Mouse (Mus musculus): ENCODE measurements around the gene Usp48.
"Not testable (repeated sequence)": the region's sequence is repeated elsewhere in the genome, so short reads cannot be mapped to it uniquely, and the experiment has no call there.

Usp48 gene

DNA sequence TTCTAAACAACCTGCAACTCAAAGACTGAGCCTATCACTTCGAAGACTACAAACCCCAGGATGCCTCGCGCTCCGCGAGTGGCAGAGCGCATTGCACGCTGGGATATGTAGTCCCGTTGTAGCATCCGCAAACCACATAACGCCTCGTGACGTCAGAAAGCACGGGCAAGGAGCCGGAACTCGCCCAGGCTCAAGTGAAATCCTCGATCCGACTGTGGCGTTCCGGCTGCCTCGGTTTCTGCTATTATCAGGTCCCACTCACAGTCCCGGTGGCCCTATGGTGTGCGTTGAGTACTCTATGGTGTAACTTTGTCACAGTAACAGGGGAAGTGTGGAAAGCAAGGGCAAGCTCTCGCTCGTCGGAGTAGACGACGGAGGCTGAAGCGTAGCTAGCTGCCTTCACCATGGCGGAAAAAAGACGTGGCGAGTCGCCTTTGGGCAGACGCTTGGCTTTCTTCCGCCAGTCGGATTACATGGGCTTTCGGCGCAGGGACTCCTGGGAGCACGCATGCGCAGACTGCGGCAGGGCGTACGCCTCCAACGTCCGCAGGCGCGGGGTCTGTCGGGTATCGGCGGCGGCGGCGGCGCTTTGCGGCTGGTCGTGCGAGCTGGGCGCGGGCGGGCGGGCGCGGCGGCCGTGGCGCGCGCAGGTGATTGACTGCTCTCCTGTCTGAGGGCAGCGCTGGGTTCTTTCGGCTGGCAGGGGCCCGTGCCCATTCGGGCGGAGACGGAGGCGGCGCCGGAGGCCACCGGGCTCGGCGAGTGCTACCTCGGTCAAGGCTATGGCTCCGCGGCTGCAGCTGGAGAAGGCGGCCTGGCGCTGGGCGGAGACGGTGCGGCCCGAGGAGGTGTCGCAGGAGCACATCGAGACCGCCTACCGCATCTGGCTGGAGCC lies at the start of gene Usp48:
Gene Usp48, plus strand, starts transcription at position 155 of the 895 bp plus-strand sequence.
- peak; percentile 96 to 98 for DNase-seq

GRCm38 (mm10) chr4:137545568-137545967 lies 48.0 kb upstream of the Usp48 start:
- DNase-seq: no peak

- DNase-seq: peak in 1 of 2 experiments; percentile 28
Measured at GRCm38 (mm10) chr4:137546003-137546525, 47.5 kb upstream of the Usp48 start.

GRCm38 (mm10) chr4:137553466-137553865 lies 40.1 kb upstream of the Usp48 start:
- DNase-seq: no peak

DNA sequence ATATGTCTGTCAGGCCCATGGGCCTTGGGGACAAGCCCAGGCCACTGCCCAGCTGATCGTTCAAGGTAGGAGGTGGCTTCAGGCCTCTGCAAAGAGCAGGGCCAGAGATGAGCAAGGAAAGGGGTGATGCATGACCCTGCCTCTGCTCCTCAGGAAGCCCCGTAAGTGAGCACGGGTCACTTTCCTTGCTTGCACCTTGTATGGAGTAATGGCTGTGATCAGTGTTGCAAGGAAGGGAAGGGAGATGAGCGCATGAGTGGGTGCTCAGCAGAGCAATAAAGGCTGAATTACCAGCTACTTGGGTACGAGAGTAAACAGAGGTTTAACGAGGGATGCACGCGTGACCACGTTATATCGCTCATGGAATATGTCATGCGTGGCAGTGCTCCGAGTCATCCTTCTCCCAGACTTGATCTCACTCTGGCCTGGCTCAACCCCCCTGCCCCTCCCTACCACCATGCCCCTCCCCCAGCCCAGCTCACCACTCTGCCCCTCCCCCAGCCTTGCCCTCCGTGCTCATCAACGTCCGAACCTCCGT lies 36.8 kb upstream of the Usp48 start:
- DNase-seq: no peak

- no peak for DNase-seq
Measured at GRCm38 (mm10) chr4:137569873-137570272, 23.7 kb upstream of the Usp48 start.

- no peak for DNase-seq
Measured at GRCm38 (mm10) chr4:137574469-137574868, 19.1 kb upstream of the Usp48 start, which contains the start of gene Ldlrad2. Gene Ldlrad2 (minus strand): TSS chr4:137574569.

DNA sequence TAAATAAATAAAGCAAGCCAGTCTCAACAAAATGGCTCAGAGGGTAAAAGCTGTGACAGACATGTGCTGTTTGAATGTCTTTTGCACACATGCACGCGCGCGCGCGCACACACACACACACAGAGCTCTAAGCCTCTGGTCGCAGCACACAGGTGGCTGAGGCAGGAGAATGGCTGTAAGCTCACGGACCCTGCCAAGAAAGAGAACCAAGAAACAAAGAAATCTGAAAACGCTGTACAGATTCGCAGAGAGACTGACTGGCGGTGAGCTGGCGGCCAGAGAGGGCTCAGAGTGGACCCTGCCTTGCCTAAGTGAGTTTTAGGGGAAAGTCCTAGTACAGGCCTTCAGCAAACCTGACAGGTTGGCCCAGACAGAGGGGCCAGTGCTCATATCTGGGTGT lies 16.1 kb upstream of the Usp48 start:
- DNase-seq: no peak

DNA sequence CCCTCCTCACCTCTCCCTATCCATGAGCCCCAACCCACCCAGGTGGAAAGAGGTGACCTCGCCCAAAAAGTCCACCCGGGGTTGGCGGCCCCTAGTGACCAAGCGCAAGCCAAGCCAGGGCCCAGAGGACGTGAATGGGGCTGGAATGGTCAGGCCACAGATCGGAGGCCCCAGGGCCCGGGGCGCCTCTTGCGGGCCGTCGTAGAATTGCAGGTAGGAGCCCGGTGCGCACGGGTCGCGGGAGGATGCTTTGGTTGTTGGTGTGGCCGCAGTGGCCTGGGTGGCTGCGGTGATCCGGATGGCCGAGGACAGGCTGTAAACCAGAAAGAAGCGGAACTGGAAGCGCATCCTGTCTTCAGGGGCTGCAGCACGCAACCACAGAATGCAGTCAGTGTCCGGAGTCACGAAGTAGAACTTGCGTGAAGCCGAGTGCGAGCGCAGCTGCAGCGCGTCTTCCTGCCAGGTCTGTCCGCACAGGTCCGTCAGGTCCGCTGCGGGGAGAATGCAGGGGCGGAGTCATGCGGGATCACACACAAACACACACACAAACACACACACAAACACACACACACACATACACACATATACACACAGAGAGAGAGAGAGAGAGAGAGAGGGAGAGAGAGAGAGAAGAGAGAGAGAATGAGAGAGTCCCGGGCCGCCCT lies 15.2 kb upstream of the Usp48 start:
- DNase-seq: peak; percentile 16 to 47

DNA sequence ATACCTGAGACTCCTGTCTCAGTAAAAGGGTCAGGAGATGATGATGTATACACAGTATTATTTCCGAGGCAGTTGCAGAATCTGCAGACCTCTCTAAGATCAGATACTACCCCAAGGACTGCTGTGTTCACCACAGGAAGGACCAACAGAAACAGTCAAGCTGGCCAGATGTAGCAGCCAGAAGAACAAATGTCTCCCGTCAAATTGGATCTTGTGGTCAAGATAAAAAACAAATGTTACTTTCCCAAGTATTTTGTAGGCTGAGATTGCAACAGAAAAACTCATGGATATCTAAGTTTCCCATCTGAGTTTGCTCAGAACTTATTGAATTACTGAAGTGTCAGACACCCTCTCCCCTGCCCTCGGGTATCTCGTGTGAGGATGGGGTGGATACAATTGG lies 13.8 kb upstream of the Usp48 start:
- DNase-seq: no peak

DNA sequence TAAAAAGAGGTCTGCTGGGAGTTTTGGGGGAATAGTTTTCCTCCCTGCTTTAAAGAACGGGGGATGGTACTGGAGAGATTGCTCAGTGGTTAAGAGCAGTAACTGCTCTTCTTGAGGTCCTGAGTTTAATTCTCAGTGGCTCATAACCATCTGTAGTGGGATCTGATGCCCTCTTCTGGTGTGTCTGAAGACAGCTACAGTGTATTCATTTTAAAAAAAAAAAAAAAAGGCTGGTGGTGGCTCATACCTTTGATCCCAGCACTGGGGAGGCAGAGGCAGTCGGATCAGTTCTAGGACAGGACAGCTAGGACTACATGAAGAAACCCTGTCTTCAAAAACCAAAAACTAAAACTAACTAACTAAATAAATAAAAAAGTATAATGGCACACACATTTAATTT lies 13.3 kb upstream of the Usp48 start:
- no peak for DNase-seq

- DNase-seq: peak; percentile 23 to 56
Measured at GRCm38 (mm10) chr4:137581815-137582214, 11.7 kb upstream of the Usp48 start.

DNA sequence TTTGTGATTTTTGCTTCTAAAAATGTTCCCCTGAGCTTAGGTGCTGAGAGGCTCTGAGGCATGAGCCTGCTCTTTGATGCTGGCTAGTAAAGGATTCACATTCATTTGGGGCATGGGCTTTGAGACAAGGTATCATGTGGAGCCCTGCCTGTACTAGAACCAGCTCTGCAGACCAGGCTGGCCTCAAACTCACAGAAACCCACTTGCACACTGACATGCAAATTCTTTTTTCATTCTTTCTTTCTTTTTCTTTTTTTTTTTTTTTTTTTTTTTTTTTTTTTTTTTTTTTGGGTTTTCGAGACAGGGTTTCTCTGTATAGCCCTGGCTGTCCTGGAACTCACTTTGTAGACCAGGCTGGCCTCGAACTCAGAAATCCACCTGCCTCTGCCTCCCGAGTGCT lies 4.5 kb upstream of the Usp48 start:
- DNase-seq: not testable (repeated sequence)

DNA sequence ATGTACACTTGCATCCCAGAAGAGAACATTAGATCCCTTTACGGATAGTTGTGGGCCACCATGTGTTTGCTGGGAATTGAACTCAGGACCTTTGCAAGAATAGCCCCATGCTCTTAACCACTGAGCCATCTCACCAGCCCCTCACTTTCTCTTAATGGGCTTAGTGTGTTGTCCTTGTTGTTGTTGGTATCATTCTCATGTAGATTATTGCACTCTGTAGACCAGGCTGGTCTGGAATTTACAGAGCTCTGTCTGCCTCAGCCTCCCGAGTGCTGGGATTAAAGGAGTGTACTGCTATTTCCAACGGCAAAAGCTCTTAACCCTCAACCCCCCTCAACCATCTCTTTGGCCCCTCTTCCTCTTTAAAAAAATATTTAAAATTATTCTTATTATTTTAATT lies 4.0 kb upstream of the Usp48 start:
- no peak for DNase-seq

DNA sequence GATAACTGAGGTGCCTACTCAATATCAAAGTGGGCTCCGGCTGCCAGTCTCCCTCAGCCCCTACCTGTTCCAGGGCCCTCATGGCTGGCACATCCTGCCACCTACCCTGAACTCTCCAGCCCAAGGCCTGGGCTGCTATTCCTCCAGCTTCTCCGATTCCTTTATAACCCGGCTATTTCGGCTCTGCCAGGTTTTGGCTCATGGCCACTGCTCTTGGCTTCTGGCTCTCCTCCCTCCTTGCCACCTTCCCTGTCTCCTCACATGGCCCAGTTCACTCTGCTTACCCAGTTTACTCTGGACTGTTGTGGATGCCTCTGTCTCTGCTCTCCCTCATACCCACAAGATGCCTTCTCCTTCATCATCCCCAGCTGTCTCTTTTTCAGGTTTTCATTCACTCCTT lies 2.6 kb upstream of the Usp48 start:
- DNase-seq: no peak

DNA sequence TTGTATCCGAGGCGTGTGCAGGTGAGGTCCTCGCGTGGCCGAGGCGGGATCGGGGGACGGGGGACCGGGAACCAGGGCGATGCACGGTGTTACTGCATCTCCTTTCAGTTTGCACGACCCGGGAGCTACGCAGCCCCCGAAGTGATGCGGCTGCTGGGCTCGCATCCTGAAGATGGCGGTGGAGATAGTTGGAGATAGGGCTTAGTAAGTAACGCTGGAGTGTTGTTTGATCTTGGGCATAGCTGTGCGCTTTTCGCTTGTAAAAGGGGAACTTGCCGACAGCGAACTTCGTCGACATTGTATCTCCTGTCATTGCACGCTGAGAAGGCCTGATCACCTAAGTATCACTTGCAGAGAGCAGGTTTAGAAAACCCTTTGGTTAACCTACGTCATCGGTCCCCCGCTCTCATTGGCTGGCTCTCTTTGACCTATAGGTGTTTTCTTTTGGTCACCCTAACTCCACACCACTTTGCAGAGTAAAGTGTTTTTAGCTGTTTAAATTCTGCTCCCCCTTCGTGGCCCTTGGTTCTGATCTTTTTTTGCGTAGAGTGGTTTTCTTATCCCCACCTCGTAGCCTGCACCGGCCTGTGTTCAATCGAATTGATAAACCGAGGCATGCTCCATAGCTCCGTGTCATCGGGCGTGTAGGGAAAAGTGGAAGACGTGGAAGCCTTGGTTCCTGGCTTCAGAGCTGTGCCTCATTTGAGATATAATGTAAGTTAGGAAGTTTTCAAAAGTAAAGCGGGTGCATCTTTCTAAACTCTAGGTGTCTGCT lies 1.1 kb downstream of the Usp48 start:
- DNase-seq: no peak

DNA sequence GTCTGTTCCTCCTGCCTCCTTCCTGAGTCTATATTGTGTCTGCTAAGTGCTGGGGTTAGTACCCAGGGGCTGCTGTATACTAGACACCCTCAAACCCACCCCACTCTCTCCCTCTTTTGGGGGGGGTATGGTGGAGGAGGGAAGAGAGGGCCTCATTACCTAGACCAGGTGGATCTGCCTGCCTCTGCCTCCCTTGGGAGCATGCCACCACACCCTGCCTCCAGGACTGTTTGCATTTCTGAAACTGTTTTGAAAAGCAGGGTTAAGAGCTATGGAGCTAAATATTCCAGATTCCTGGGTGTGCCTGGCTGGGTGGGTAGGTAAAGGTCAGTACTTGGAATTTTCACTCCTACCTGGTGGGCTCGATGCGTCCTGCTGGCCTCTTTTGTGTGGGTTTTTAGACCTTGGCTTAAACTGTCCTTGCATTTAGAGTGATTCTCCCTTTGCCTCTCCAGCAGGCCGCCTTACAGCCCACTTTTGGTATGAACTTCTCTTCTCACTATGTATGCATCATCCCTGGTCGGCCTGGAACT lies 3.6 kb downstream of the Usp48 start:
- no peak for DNase-seq

- no peak for DNase-seq
Measured at GRCm38 (mm10) chr4:137598577-137598976, 5.0 kb downstream of the Usp48 start.

DNA sequence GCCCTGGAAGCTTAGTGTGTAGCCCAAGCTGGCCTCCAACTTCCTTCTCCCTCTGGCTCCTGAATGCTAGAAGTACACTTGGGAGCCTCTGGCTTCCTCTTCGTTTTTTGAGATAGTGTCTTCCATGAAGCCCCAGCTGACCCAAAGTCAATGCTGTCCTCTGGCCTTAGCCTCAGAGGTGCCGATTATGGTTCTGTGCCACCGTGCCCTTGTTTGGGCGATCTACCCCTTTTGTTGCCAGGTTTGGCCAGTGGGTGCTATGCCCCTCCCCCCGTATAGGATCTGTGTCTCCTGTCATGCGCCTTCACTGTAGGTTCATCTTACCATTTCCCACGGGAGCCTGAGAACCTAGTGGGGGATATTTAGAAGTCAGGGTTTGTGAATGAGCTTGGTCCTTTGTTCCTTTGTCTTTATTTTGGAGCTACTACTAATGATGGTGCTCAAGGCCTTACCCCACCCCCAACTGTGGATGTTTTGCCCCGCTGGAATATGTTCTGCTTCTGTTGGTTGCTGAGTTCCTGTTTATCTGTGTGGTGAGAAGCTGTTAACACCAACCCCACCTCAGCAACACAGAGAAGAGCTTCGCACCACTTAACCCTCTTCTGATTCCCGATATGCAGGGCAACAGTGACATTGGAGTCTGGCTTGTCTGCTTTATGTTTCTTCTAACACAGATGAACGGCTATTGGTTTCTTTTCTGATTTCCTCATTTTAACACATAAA lies 10.1 kb downstream of the Usp48 start:
- DNase-seq: no peak

DNA sequence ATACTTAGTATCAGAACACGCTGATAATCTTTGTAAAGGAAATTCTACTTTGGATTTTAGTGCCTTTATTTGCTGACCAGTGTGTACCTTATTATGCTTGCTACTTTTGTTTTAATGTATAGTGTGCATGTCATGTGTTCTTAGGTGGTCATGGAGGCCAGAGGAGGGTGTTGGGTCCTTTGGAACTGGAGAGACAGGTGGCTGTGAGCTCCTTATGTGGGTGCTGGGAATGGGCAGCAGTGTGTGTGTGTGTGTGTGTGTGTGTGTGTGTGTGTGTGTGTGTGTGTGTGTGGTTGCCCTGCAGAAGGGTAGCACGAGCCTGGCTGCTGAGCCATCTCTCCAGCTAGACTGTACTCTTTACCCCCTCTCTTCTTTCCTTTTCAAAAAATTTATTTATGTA lies 13.5 kb downstream of the Usp48 start:
- DNase-seq: no peak

DNA sequence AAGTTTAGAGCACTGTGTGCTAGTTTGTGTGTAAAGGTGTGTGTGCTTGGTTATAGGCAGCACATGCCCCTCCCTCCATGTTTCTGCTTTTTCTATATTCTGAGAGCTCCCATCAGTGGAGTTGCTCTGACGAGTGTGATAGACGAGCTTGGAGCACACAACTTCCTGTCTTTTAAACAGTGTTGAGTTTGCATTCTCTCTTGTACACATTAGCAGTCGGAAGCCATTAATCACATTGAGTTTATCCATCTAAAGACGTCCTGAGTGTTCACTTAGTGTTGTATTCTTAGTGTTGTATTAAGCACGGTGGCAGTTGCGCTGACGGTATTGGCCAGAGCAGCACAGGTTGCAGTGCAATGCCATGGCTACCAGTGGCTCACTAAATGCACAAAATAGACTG lies 15.7 kb downstream of the Usp48 start:
- DNase-seq: no peak

DNA sequence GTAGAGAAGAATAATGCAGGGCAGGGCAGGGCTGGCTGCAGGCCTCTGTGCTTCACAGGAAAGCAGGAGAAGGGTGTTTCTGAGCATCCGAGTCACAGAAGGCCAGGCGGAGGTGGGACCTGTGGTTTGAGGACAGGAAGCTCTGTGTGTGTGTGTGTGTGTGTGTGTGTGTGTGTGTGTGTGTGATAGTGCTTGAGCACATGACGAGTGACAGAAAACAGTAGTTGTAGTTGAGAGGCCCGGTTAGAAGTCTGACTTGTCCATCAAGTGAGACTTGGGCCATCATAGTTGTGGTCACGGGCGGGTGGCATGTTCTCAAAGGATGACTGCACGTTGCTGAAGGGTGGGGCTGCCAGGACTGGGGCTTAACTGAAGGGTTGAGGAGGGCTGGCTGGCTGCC lies 16.1 kb downstream of the Usp48 start:
- DNase-seq: peak; percentile 45 to 55

Data from spleen, adult 18-20 months (tissue).